ENCODE assay signal across 8 mouse cellular contexts in genomic region chr1:35653119-35653956, GRCm38 (mm10).
DNase-seq lines count a peak whose midpoint lies in the region; ATAC-seq and TF ChIP-seq lines count a peak whose summit lies in the region.

No protein-coding gene starts in this region.

- H3K9ac ChIP-seq in embryonic facial prominence, embryonic 14.5 days (ENCODE audit: low read depth, low read length), result no peak overlapping the region
- H3K9ac ChIP-seq in midbrain, postnatal 0 days (replicated peaks; ENCODE audit: low read length, poor library complexity, severe bottlenecking), result no peak overlapping the region
- H3K9ac ChIP-seq in kidney, embryonic 14.5 days (ENCODE audit: low read depth, low read length), result no peak overlapping the region

- no peaks in the 10 kb centered on the region for H3K36me3 ChIP-seq in embryonic facial prominence, embryonic 14.5 days (ENCODE audit: control insufficient read depth, insufficient read depth, low read length)
- no peaks in the 10 kb centered on the region for H3K36me3 ChIP-seq in embryonic facial prominence, embryonic 10.5 days (replicated peaks)
- H3K36me3 ChIP-seq in midbrain, postnatal 0 days (ENCODE audit: insufficient read depth, low read length), result no peaks in the 10 kb centered on the region
- no peaks in the 10 kb centered on the region for H3K36me3 ChIP-seq in kidney, embryonic 14.5 days (ENCODE audit: control insufficient read depth, insufficient read depth, low read length)

- H3K4me2 ChIP-seq in embryonic facial prominence, embryonic 14.5 days (ENCODE audit: low read depth, low read length), result no peak overlapping the region
- H3K4me2 ChIP-seq in midbrain, postnatal 0 days (ENCODE audit: low read depth, low read length, poor library complexity, severe bottlenecking), result no peak overlapping the region
- no peak overlapping the region for H3K4me2 ChIP-seq in kidney, embryonic 14.5 days (replicated peaks; ENCODE audit: low read depth, low read length)

- 69% methylated on average over 13 of the region's 13 CpGs for WGBS in embryonic facial prominence, embryonic 14.5 days
- WGBS in embryonic facial prominence, embryonic 10.5 days, result 84% methylated on average over 13 of the region's 13 CpGs
- 40% methylated on average over 13 of the region's 13 CpGs for WGBS in midbrain, postnatal 0 days
- 61% methylated on average over 13 of the region's 13 CpGs for WGBS in kidney, embryonic 14.5 days

- no peak overlapping the region for H3K4me3 ChIP-seq in embryonic facial prominence, embryonic 14.5 days (ENCODE audit: low read depth, low read length)
- no peak overlapping the region for H3K4me3 ChIP-seq in embryonic facial prominence, embryonic 10.5 days
- no peak overlapping the region for H3K4me3 ChIP-seq in midbrain, postnatal 0 days (ENCODE audit: low read depth, low read length)
- no peak overlapping the region for H3K4me3 ChIP-seq in kidney, embryonic 14.5 days (ENCODE audit: low read length)

- peak; percentile 62 for ATAC-seq in embryonic facial prominence, embryonic 14.5 days (ENCODE audit: low read depth)
- no peak for ATAC-seq in midbrain, postnatal 0 days (ENCODE audit: low FRiP score)
- no peak for ATAC-seq in kidney, embryonic 14.5 days (ENCODE audit: low FRiP score, low TSS enrichment)

- no peaks in the 10 kb centered on the region for H3K27me3 ChIP-seq in embryonic facial prominence, embryonic 14.5 days (replicated peaks; ENCODE audit: control insufficient read depth, insufficient read depth, low read length)
- no peaks in the 10 kb centered on the region for H3K27me3 ChIP-seq in embryonic facial prominence, embryonic 10.5 days (replicated peaks; ENCODE audit: low read depth, poor library complexity, severe bottlenecking)
- no peaks in the 10 kb centered on the region for H3K27me3 ChIP-seq in midbrain, postnatal 0 days (ENCODE audit: insufficient read depth, low read length)
- no peaks in the 10 kb centered on the region for H3K27me3 ChIP-seq in kidney, embryonic 14.5 days (ENCODE audit: control insufficient read depth, insufficient read depth, low read length)

- no peak overlapping the region for H3K27ac ChIP-seq in embryonic facial prominence, embryonic 14.5 days (replicated peaks; ENCODE audit: low read depth, low read length)
- H3K27ac ChIP-seq in embryonic facial prominence, embryonic 10.5 days (replicated peaks), result no peak overlapping the region
- no peak overlapping the region for H3K27ac ChIP-seq in midbrain, postnatal 0 days (ENCODE audit: low read depth, low read length)
- H3K27ac ChIP-seq in kidney, embryonic 14.5 days (ENCODE audit: low read depth, low read length), result no peak overlapping the region; the same call in 1 of the 2 replicates

- DNase-seq in embryonic facial prominence, embryonic 14.5 days (ENCODE audit: low spot score), result peak; percentile 73
- DNase-seq in embryonic facial prominence, embryonic 10.5 days (ENCODE audit: low spot score), result no peak
- DNase-seq in B cell, adult 2 months, result peak; percentile 76 to 80
- DNase-seq in fibroblast of lung, adult 2 months (ENCODE audit: low read depth), result peak; percentile 36
- DNase-seq in midbrain, postnatal 0 days (ENCODE audit: low spot score), result peak; percentile 64
- no peak for DNase-seq in frontal cortex, postnatal 25 days (ENCODE audit: low spot score in 2 of 2)
- DNase-seq in embryo, embryonic 10.5 days (ENCODE audit: low spot score), result no peak

- no peak for TF ChIP-seq CTCF in midbrain, postnatal 0 days (IDR thresholded peaks at IDR 0.05)

- no peaks in the 10 kb centered on the region for H3K9me3 ChIP-seq in embryonic facial prominence, embryonic 14.5 days (ENCODE audit: control insufficient read depth, low read length)
- no peaks in the 10 kb centered on the region for H3K9me3 ChIP-seq in embryonic facial prominence, embryonic 10.5 days
- H3K9me3 ChIP-seq in midbrain, postnatal 0 days (ENCODE audit: low read length), result no peaks in the 10 kb centered on the region
- no peaks in the 10 kb centered on the region for H3K9me3 ChIP-seq in kidney, embryonic 14.5 days (ENCODE audit: control insufficient read depth, low read length)

- no peaks in the 10 kb centered on the region for H3K4me1 ChIP-seq in embryonic facial prominence, embryonic 14.5 days (ENCODE audit: control insufficient read depth, insufficient read depth, low read length)
- no peaks in the 10 kb centered on the region for H3K4me1 ChIP-seq in embryonic facial prominence, embryonic 10.5 days
- no peaks in the 10 kb centered on the region for H3K4me1 ChIP-seq in midbrain, postnatal 0 days (ENCODE audit: insufficient read depth, low read length)
- H3K4me1 ChIP-seq in kidney, embryonic 14.5 days (ENCODE audit: control insufficient read depth, insufficient read depth, low read length), result no peaks in the 10 kb centered on the region

Comparison
In these comparisons a context has a peak if more than half of its experiments do, and no peak if none do; other contexts are left out.
1. DNase-seq: peak in embryonic facial prominence, embryonic 14.5 days (single experiment), B cell, adult 2 months (2 of 2), fibroblast of lung, adult 2 months (single experiment) and midbrain, postnatal 0 days (single experiment); none in embryonic facial prominence, embryonic 10.5 days (single experiment), frontal cortex, postnatal 25 days (0 of 2) and embryo, embryonic 10.5 days (single experiment).